ENCODE assay signal across 9 mouse cellular contexts in the genomic region with DNA sequence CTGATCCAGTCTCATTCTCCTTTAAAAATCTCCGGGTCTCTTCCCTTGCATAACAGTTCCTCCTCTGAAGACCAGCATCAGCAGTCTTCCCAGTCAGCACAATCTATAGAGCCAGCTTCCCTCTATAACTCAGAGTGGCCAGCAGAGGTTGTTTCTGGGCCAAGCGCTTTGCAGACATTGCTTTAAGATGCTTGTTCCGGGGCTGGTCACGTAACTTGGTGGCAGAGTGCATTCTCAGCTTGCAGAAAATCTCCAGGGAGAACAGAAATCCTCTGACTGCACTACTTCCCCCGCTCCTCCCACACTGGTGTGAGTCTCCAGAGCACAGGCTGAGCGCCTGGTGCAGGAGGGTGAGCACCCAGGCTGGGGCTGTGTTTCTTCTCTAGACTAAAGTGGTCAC.
DNase-seq lines count a peak whose midpoint lies in the region; ATAC-seq and TF ChIP-seq lines count a peak whose summit lies in the region.
"Had no signal": no experiment of that assay in that cellular context is flagged by ENCODE, and none has a peak within 500 bp of the region (broad histone marks: within the 10 kb centered on the region; RNA-seq: fewer than 3 reads in every experiment).

No protein-coding gene starts in this region.

- H3K9ac ChIP-seq in stomach, embryonic 16.5 days (ENCODE audit: low read length), result peak overlapping the region; percentile 36; the same call in 1 of the 2 replicates
- H3K9ac ChIP-seq: limb, embryonic 15.5 days had no signal

- no peak overlapping the region for H3K4me2 ChIP-seq in stomach, embryonic 16.5 days (ENCODE audit: low read depth, low read length)
- H3K4me2 ChIP-seq: limb, embryonic 15.5 days had no signal

- peak; percentile 7 for DNase-seq in gastrocnemius, adult 18-20 months (ENCODE audit: low spot score)
- no peak for DNase-seq in gastrocnemius, postnatal 10 days
- peak; percentile 4 for DNase-seq in urinary bladder, postnatal 25 days (ENCODE audit: low spot score)
- DNase-seq in urinary bladder, adult 18-20 months (ENCODE audit: low spot score in 2 of 2), result no peak
- peak; percentile 56 to 60 for DNase-seq in heart, postnatal 10 days
- peak; percentile 20 to 58 for DNase-seq in left cerebral cortex, adult 9 months (ENCODE audit: low spot score in 2 of 2)
- DNase-seq in thymus, adult 2 months, result no peak

- no peak overlapping the region for H3K4me3 ChIP-seq in stomach, embryonic 16.5 days (replicated peaks; ENCODE audit: low read length)
- H3K4me3 ChIP-seq in thymus, adult 2 months (ENCODE audit: control insufficient read depth, insufficient read depth, low read length), result no peak overlapping the region
- H3K4me3 ChIP-seq: limb, embryonic 15.5 days had no signal

- no peak overlapping the region for H3K27ac ChIP-seq in stomach, embryonic 16.5 days (ENCODE audit: low read length)
- H3K27ac ChIP-seq in thymus, adult 2 months (ENCODE audit: control insufficient read depth, insufficient read depth, low read length), result no peak overlapping the region
- H3K27ac ChIP-seq: limb, embryonic 15.5 days had no signal

- ATAC-seq in stomach, embryonic 16.5 days (ENCODE audit: insufficient read depth, low FRiP score), result peak; percentile 29; the same call in 1 of the 2 replicates

- no peaks in the 10 kb centered on the region for H3K27me3 ChIP-seq in stomach, embryonic 16.5 days (ENCODE audit: control insufficient read depth, insufficient read depth, low read length)
- no peaks in the 10 kb centered on the region for H3K27me3 ChIP-seq in thymus, adult 2 months (ENCODE audit: control insufficient read depth, insufficient read depth, low read length)
- H3K27me3 ChIP-seq: limb, embryonic 15.5 days had no signal

- WGBS in stomach, embryonic 16.5 days, result 40% methylated on average over 6 of the region's 6 CpGs
- 37% methylated on average over 6 of the region's 6 CpGs for WGBS in thymus, adult 2 months

- intact Hi-C loops in heart, postnatal 10 days (cut with DNase I), result no loop called here

- no peak for TF ChIP-seq POLR2A in thymus, adult 2 months (IDR thresholded peaks at IDR 0.05; ENCODE audit: control insufficient read depth, extremely low read depth, insufficient read depth, low read length, poor library complexity)

- no peaks in the 10 kb centered on the region for H3K9me3 ChIP-seq in stomach, embryonic 16.5 days (replicated peaks; ENCODE audit: control insufficient read depth, low read length)
- H3K9me3 ChIP-seq: limb, embryonic 15.5 days had no signal

- no peak for TF ChIP-seq CTCF in thymus, adult 2 months (IDR thresholded peaks at IDR 0.05; ENCODE audit: borderline replicate concordance, control insufficient read depth, extremely low read depth, insufficient read depth, low read length, poor library complexity)

- H3K4me1 ChIP-seq in stomach, embryonic 16.5 days (ENCODE audit: control insufficient read depth, insufficient read depth, low read length), result no peaks in the 10 kb centered on the region
- H3K4me1 ChIP-seq in thymus, adult 2 months (replicated peaks; ENCODE audit: control insufficient read depth, insufficient read depth, low read length), result no peaks in the 10 kb centered on the region; the same call in 1 of the 2 replicates
- H3K4me1 ChIP-seq: limb, embryonic 15.5 days had no signal

- H3K36me3 ChIP-seq in stomach, embryonic 16.5 days (ENCODE audit: control insufficient read depth, insufficient read depth, low read length), result no peaks in the 10 kb centered on the region
- H3K36me3 ChIP-seq in thymus, adult 2 months (ENCODE audit: control insufficient read depth, insufficient read depth, low read length), result no peaks in the 10 kb centered on the region
- H3K36me3 ChIP-seq: limb, embryonic 15.5 days had no signal

Comparison
In these comparisons a context has a peak if more than half of its experiments do, and no peak if none do; other contexts are left out.
1. DNase-seq: peak in gastrocnemius, adult 18-20 months (single experiment), urinary bladder, postnatal 25 days (single experiment), heart, postnatal 10 days (2 of 2) and left cerebral cortex, adult 9 months (2 of 2); none in gastrocnemius, postnatal 10 days (single experiment), urinary bladder, adult 18-20 months (0 of 2) and thymus, adult 2 months (single experiment).